Mouse (Mus musculus) R1 (cell line): ENCODE measurements around the gene Plcb3.
"Not testable (repeated sequence)": the region's sequence is repeated elsewhere in the genome, so short reads cannot be mapped to it uniquely, and the experiment has no call there.

Experiments used
- DNase-seq: peaks from one replicate; pipeline ENCODE4 v3.0.0-alpha.2; 2018; ENCODE audit warnings: low read depth, low spot score

Plcb3 gene

DNA sequence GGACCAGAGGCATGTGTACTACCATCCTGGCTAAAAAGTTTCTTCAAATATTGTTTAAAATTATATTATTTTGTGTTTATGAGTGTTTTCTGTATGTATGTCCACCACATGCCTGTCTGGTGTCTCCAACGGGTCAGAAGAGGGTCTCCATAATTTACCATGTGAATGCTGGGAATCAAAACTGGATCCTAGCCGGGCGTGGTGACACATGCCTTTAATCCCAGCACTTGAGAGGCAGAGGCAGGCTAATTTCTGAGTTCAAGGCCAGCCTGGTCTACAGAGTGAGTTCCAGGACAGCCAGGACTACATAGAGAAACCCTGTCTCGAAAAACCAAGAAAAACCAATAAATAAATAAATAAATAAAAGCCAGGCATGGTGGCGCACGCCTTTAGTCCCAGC is 14.9 kb upstream of the Plcb3 start:
- not testable (repeated sequence) for DNase-seq

DNA sequence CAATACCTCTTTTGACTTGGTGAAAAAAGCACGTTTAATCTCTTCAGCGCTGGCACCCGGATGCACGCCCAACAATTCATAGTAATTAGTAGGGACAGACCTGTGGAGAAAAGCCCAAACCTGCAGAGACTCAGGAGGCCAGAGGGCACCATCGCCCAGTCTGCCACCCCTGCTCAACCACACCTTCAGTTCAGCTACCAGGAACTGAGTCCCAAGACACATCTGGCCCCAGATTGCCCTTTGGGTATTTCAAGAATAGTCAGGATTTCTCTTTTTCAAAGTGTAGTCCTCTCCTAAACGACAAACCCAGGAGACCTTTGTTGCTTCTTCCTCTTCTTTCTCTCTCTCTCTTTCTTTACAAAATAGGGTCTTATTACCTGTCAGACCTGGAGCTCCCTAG is 14.4 kb upstream of the Plcb3 start:
- DNase-seq = no peak

DNA sequence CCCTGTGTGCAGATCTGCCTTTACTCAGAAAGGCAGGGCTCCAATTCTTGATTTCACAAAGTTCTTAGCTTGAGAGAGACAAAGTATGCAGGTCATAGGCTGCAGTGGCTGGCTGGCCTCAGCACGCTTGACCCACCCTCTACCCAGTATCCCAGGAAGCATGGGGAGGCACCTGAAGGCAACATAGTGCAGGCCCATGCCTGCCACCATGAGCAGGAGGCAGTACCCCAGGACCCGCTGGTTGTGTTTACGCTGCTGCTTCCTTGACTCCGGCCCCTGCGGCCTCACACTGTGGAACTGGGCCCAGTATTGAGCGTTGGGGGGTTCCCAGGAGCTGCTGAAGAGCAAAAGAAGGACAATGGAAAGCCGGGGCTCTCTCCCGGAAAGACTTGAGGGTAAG is 13.0 kb upstream of the Plcb3 start:
- no peak for DNase-seq

DNA sequence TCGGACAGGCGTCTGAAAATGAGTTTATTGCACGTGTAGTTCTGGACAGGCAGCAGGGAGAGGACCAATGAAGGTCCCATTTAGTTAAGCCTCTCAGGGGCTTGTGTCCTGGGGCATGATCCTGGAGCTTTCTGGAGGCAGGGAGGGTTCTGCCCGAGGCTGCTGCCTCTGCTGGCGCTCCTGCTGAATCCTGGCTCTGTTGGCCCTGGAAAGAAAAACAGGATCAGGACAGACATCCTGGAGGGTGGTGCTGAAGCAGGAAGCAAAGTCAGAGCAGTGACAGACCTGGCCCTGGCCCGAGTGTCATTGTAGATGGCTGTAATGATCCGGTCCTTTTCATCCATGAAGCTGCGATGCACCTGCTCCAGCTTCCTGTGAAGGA is 11.6 kb upstream of the Plcb3 start:
- DNase-seq = peak; percentile 53

DNA sequence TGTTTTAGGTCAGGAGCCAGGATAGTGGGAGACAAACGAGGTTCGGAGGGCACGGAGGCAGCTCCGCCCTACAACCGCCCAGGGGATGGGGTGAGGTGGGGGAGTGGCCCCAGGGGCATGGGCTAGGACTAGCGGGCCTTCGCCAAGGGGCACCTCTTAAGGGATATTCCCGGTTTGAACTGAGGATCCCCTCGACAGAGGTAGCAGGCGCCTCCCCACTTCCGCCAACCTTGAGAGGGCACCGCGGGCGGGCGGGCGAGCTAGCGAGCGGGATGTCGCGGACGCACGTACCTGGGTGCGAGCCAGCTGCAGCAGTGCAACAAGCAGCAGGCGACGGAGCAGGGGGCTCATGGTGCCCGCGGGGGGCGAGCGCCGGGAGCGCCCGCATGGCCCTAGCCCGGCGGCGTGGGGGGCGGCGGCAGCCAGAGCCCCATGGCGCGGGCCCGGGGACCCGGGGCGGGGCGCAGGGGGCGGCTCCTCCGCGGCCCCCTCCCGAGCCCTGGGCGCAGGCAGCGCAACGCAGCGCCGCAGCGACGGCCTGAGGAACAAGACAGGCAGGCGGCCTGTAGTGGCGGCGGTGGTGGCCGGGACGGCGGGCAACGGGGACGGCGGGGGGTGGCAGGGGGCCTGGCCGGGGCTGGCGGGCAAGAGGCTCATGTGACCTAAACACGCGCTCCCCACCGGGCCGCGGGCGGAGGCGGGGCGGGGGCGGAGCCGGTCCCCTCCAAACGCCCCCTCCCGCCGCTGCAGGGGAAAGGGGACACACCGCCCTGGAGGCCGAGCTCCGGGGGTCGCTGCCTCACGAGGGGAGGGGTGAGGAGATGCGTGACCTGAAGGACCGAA is 11.0 kb upstream of the Plcb3 start, which contains the start of gene Vegfb:
Gene Vegfb (minus strand): TSS at position 591 of the 843 bp plus-strand sequence.
- DNase-seq = peak; percentile 45

DNA sequence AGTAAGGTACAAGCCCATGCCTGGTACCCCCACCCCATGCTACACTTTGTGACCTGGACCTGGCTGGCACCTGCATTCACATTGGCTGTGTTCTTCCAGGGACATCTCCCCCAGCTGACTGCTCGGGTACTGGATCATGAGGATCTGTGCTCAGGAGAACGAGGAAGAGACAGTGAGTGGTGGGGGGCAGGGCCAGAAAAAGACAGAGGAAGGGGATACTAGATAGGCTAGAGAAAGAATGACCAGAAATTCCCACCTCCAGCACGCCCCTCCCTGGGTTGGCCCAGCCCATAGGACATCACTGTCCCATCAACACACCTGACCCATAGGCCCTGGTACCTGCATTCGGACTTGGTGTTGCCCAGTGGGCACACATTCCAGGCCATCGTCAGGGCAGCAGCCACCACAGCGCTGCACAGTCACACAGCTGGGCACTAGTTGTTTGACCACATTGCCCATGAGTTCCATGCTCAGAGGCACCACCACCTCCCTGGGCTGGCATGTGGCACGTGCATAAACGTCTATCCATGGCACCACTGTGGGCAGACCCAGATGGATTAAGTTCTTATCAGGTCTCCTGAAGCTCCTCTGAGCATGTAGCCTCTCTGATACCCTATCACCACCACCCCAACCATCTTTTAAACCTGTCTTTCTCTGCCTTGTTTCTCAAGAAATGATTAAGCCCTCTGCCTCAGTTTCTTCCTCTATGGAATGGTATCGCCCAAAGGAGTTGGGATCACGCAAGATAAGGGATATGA is 9.9 kb upstream of the Plcb3 start:
- no peak for DNase-seq

DNA sequence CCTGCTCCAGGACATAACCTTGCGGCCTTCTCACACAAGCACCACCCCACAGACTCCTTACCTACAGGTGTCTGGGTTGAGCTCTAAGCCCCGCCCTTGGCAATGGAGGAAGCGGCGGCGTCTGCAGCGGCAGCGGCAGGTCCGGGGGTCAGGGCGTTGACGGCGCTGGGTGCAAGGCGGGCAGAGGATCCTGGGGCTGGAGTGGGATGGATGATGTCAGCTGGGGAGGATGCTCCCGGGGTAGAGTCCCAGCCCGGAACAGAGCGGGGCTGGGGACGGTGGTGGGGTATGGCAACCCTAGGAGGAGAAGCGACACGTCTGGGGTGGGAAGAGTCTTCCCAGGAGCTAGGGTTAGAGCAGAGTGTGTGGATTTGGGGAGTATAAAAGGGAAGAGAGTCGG is 9.0 kb upstream of the Plcb3 start:
- DNase-seq = peak; percentile 40

DNA sequence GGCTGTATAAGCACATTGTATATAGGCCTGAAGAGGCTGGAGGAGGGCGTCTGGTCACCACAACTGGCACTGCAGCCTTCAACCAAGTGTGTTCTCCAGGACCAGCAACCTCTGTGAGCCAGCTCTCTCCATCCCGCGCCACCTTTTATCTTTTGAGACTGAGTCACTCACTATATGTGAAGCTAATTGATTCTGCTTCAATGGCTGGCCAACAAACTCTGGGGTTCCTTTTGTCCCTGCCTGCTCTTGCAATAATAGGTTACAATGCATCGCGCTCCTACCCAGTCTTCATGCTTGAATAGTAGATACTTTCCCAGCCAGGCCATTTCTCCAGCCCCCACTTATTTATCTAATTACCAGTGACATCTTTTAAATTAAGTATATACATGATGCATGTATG is 7.4 kb upstream of the Plcb3 start:
- DNase-seq = no peak

DNA sequence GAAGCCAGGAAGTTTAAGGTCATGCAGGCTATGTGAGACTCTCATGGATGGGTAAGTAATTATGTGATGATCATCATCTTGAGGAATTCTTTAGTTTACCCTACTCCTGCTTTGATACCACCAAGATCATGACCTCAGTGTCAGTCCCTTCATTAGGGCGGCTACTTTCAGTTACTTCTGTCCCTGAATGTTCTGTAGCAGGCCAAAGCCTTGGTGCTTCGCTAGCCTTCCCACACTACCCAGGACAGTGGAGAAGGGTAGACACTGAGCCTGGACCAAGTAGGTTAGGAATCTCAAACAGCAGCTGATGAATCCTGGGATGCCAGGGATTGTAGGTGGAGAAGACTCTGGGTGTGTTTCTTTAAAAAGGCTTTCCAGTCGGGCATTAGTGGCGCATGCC is 5.2 kb upstream of the Plcb3 start:
- DNase-seq = no peak

DNA sequence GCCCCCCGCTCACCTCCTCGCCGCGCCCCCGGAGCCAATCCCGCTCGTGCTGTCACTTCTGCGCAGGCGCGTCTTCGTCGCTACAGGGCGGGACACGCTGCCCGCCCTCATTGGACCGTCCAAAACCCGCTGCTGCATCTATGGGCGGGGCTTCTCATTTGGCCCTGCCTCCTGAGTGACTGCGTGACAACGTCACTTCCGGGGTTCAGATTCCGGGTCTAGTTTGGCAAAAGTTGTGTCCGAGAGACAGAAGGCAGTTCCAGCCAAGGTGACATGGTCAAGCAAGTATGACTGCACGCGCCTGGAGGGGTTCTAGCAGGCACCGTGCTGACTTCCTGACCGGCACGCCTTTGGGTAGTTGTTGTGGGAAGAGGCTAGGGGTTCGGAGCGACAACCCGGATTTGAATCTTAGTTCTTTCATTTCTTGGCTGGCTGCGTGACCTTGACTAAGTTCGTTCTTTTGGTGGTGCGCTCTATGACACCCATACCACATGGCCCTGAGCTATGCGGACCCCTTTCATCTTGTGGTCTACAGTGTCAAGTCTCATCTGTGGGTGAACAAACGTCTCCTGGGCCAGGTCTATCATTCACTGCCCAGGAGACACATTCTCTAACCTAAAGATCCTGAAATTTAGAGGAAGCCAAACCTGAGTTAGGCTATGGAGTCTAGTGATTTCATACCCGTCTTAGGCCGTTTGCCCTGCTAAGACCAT is 4.3 kb upstream of the Plcb3 start, which contains the start of gene Fkbp2:
Gene Fkbp2 (minus strand): TSS at position 121 of the 713 bp plus-strand sequence.
- DNase-seq = peak; percentile 98

DNA sequence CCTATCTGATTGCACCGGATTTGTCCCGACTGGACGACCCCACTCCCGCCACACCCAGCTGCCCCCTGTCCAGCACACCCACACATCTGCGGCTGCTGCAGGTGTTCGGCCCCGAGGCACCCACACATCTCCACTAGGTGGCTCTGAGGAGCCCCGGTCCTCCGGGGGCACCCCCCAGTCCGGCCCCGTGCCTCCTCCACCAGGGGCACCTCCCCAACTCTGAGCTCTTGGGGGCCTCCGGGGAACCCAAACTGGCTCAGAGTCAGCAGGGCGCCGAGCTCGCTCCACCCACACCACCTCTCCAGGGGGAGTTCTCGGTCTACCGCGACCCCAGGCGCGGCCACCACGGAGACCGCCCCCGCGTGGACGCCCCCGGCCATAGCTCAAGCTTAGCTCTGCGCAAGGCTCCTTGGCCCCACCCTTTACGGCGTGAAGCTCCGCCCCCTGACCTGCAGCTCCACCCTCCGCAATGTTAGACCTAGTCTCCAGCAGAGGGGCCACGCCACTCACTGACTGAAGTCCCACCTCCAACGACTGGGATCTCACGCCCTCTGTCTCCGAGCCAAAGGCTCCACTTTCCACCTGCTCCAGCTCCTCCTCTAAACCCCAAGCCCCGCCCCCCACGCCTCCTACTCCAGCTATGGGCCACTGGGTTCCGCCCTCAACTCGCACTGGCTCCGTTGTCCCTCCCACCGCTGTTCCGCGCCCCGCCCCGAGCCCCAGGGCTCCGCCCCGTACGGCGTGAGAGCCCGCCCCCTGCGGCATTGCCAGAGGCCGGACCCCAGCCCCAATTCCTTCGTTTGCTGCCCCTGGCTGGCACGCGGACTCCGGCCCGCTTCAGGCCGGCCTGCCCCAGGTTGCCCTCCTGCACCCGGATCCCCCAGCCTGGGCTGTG is 3.5 kb upstream of the Plcb3 start:
- DNase-seq = peak; percentile 99

DNA sequence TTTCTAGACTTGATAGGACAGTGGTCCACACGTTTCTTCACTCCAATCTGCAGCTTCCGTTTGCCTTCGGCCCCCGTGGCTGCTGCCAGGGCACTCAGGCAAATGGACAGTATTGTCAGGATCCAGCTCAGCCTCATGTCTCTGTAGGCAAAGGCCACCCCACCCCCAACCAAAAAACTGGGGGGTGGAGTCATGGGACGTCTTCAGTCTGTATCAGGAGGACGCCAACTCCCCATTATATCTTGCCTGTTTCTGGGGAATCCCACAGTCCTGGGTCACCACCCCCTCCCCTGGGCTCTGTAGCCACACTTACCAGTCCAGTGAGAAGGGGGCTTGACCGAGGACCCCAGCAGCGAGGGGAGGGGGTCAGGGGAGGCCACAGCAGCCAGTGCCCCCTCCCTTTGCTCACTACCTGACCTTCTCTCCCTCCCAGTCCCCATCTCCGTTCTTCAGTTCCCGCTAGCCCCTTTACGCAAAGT is 2.8 kb upstream of the Plcb3 start:
- DNase-seq = peak; percentile 65

DNA sequence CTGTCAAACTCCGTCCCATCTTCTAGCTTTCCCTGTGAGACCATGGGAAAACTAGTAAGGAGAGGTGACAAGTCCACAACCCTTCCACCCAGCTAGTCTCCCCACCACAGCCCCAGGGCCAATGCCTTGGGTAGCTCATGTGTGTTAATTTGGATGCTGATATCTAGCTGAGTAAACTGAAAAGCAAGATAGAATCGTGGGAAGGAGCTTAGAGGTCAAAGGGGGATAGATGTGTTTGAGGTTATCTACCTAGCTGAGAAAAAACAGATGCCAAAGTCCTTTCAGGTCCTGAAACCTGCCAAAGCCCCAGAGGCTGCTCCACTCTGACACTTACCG is 2.3 kb upstream of the Plcb3 start:
- no peak for DNase-seq

DNA sequence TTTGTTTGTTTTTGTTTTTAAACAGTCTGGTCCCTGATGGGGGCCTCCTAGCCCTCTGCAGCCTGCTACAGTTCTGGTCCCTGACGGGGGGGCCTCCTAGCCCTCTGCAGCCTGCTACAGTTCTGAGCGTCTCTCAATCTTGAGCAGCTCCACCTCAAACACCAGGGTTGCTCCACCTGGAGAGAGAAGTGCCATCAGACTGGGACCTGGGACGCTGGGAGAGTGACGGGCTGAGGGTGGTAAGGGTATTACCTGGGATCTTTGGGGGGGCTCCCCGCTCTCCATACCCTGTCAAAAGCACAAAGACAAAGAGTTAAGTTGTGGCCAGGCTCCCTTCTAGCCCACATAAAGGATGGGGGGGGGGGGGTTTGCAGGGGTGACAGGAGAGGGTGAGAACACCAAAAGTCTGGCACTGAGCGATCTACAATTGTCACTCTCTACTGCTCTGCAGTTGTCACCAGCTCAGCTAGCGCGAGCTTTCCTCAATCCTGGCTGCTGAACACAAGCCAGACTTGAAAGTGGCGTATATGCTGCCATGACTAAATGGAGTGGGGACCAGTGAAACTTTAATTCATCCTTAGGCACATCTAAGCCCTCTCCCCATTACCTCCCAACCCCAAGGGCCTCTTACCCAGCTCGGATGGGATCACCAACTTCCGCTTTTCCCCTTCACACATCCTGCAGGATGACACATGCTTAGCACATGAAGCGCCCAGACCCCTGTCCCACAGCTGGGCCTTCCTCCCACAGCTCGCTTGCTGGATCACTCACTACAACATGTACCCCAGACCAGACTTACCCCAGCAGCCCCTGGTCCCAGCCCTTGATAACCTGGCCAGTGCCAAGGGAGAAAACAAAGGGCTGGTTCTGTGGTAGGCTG is 1.7 kb upstream of the Plcb3 start:
- no peak for DNase-seq

DNA sequence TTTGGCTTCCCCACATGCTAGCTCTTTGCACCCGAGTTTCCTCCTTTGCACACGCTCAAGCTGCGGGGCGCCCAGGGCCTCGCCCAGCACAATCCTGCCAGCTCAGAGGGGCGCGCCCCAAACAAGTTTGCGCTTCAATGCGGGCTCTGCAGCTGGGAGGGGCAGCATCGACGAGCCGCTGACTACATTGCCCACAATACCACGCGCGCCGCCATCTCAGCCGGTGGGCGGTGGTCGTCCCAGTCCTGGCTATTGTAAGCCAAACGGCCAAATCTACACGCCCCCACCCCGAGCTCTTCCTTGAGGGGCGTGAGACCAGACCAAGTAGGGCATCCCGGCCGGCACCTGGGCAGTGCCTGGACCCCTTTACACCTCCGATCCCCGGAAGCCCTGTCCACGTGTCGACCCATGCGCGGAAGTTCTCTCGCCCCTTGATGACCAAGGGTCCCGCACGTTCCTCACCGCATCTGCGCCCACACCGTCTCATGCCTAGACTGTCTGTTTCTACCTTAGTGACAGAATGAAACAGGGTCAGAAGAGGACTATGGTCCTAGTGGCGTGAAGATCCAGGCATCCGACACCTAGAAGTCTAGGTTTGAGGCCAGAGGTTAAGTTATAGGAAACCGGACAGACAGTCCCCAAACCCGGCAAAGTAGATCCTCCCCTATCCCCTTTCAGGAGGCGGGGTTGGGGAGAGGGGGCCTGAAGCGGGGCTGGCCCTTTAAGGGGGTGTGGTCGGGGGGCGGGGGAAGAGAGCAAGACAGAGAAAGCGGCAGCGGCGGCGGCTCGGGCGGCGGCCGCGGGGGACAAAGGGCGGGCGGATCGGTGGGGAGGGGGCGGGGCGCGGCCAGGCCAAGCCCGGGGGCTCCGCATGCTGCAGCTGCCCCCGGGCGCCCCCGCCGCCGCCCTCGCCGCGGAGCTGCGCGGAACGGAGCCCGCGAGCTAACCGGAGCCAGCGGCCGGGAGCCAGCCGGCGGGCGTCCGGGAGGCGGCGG is 1.8 kb downstream of the Plcb3 start, which contains the start of gene Ppp1r14b:
Gene Ppp1r14b (plus strand): TSS at position 758 of the 995 bp plus-strand sequence.
- DNase-seq = peak; percentile 96

DNA sequence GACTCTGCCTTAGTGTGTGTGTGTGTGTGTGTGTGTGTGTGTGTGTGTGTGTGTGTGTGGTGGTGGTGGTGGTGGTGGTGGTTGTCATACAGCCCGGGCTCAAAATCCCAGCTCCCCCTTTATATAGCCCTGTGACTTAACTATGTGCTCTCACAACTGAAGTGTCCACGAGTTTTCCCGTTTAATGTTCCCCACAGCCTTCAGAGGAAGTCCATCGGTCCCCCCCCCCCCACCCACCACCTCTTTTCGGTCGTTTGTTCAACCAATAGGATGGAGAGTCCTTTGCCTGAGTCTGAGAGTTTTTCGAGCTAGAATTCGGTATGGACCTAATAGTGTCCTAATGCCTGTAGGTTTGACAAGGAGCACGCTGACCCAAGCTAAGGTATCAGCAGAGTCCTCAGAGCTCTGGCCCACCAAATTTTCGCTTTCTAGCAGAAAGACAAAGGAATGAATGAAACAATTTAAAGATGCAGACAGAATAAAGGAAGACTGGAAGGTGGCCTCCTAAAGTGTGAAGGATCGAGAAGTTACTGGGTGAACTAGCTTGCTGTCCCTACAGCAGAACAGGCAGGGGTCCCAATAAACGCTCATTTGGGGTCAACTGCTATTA is 2.6 kb downstream of the Plcb3 start:
- DNase-seq = no peak

DNA sequence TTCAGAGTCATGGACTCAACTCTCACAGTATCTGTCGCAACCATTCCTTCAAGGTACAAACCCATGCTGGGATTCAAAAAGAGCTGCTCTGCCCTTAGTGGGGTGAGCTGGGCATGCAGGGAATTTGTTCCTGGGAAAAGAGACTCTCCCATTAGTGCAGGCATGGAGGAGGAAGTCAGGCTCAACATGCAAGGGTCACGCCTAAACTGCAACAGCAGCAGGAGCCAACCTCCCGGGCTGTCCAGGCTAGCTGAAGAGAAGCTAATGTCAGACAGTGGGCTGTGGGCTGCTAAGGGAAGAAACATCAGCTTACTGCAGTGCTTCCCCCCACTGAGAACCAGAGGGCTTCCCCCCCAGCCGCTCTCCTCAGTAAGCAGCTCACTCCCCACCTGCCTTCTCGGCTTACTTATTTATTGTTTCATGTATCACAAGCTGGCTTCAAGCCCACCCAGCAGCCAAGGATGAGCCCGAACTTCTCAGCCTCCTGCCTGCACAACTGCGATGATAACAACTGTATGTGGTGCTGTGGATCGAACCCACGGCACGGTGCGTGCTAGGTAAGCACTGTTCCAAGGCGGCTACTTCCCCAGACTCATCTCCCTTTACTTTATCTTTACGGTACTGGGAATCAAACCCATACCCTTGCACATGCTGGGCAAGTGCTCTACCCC is 3.9 kb downstream of the Plcb3 start:
- DNase-seq = no peak

DNA sequence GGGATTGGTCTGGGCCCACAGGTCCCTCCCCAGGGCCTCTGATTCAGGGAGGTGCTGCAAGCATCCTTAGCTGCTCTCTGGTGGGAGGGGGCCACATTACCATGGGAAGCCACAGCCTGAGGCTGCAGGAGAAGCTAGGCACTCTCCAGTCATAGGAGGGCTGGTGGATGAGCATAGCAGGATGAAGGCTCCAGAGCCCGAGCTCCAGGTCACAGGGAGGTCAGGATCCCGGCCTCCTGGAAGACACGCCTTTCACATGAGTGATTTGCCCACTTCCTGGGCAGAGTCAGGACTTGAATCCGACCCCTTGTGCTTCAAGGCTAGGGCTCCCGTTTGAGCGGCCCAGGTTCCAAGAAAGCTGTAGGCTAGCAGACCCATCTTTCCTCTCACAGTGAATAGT is 4.6 kb downstream of the Plcb3 start:
- DNase-seq = peak; percentile 63
